Mouse (Mus musculus): ENCODE measurements around the gene Phlpp1.

DNA sequence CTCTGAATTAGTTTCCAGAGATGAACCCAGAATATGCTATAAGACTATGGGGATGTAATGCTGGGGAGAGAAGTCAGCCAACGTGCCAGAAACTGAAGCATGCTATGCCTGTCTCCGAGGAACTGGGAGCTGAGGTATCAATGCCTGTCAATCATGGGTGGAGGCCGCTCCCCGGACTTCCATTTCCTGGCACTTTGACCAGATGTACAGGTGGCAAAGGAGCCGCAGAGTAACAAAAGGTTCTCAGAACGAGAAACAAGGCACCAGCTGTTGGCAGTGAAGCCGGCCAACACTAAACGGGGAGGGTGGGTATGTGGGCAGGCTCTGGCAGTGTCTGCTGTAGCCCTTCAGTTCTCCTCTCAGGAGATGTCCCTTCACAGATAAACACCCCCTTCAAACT, 256.6 kb downstream of the Phlpp1 start:
- TF ChIP-seq CTCF (IDR thresholded peaks at IDR 0.05; ENCODE audit: control insufficient read depth, insufficient read depth, low read length) (no peak), POLR2A (IDR thresholded peaks at IDR 0.05; ENCODE audit: borderline replicate concordance, control insufficient read depth, low read depth, low read length) (no peak)
